In the genomic region with DNA sequence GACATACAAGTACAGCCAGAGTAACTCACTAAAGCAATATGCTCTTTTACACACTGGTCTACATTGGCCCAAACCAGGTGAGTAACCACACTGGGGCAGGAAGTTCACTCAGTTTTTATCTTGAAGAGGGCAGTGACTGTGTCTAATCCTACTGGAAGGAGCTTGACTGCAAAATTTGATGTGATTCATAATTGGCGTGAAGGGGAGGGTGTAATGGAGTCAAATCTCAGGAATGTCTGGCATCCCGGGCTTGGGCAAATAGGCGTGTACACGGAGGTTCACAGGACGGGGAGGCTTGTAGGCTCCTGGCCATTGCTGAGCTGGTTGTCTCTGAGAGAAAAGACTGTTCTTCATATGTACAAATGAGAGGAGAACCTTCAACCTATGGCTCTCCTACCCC, we compare ENCODE assay signal across 13 mouse cellular contexts. TPM values are rescaled to one million over a fixed set of nuclear protein-coding genes. Genes with fewer than 3 reads are reported as not detected.
DNase-seq lines count a peak whose midpoint lies in the region; ATAC-seq and TF ChIP-seq lines count a peak whose summit lies in the region.
"Had no signal": no experiment of that assay in that cellular context is flagged by ENCODE, and none has a peak within 500 bp of the region (broad histone marks: within the 10 kb centered on the region; RNA-seq: fewer than 3 reads in every experiment).

No protein-coding gene starts in this region.

- no peak for TF ChIP-seq CTCF in lung, embryonic 14.5 days (IDR thresholded peaks at IDR 0.05; ENCODE audit: low read depth)

- no peak overlapping the region for H3K4me2 ChIP-seq in heart, embryonic 12.5 days
- H3K4me2 ChIP-seq in lung, embryonic 14.5 days = 0 out of 2 replicates have a peak overlapping the region, but pooled peaks have one; percentile 8
- H3K4me2 ChIP-seq: limb, embryonic 12.5 days; neural tube, embryonic 13.5 days had no signal

- peak; percentile 87 for DNase-seq in heart, adult 11 months
- peak; percentile 70 for DNase-seq in urinary bladder, postnatal 14 days (ENCODE audit: low spot score)
- DNase-seq in urinary bladder, postnatal 10 days (ENCODE audit: low spot score) = no peak
- peak; percentile 66 for DNase-seq in lung, embryonic 14.5 days
- no peak for DNase-seq in adrenal gland, postnatal 4 days (ENCODE audit: low spot score in 2 of 2)
- no peak for DNase-seq in cerebellum, postnatal 10 days
- DNase-seq in frontal cortex, postnatal 25 days (ENCODE audit: low spot score in 2 of 2) = no peak
- DNase-seq: right cerebral cortex, postnatal 4 days; thymus, postnatal 4 days had no signal

- WGBS in heart, embryonic 12.5 days = 26% methylated on average over 5 of the region's 5 CpGs
- 32% methylated on average over 5 of the region's 5 CpGs for WGBS in lung, embryonic 14.5 days

- H3K4me1 ChIP-seq in heart, embryonic 12.5 days (replicated peaks) = peaks cover 21% of the 10 kb centered on the region
- peaks cover 4% of the 10 kb centered on the region for H3K4me1 ChIP-seq in lung, embryonic 14.5 days (ENCODE audit: insufficient read depth)
- H3K4me1 ChIP-seq: neural tube, embryonic 13.5 days had no signal

- no peak overlapping the region for H3K27ac ChIP-seq in heart, embryonic 12.5 days (ENCODE audit: poor library complexity, severe bottlenecking)
- peak overlapping the region; percentile 85 for H3K27ac ChIP-seq in lung, embryonic 14.5 days (ENCODE audit: low read depth)
- H3K27ac ChIP-seq: limb, embryonic 12.5 days; midbrain, embryonic 10.5 days had no signal

- ATAC-seq in heart, embryonic 12.5 days (ENCODE audit: insufficient number of reproducible peaks, low FRiP score) = no peak
- peak; percentile 81 for ATAC-seq in lung, embryonic 14.5 days (ENCODE audit: insufficient read depth)

- no peak overlapping the region for H3K9ac ChIP-seq in heart, embryonic 12.5 days
- H3K9ac ChIP-seq in lung, embryonic 14.5 days = no peak overlapping the region
- H3K9ac ChIP-seq: limb, embryonic 12.5 days; neural tube, embryonic 13.5 days had no signal

- H3K27me3 ChIP-seq in heart, embryonic 12.5 days (replicated peaks) = no peaks in the 10 kb centered on the region
- H3K27me3 ChIP-seq in lung, embryonic 14.5 days (ENCODE audit: insufficient read depth, low read length) = no peaks in the 10 kb centered on the region
- H3K27me3 ChIP-seq: limb, embryonic 12.5 days; neural tube, embryonic 13.5 days had no signal

- no peaks in the 10 kb centered on the region for H3K36me3 ChIP-seq in heart, embryonic 12.5 days
- no peaks in the 10 kb centered on the region for H3K36me3 ChIP-seq in lung, embryonic 14.5 days (ENCODE audit: insufficient read depth)
- H3K36me3 ChIP-seq: limb, embryonic 12.5 days; midbrain, embryonic 10.5 days; neural tube, embryonic 13.5 days had no signal

- H3K4me3 ChIP-seq in heart, embryonic 12.5 days = no peak overlapping the region
- H3K4me3 ChIP-seq in lung, embryonic 14.5 days (ENCODE audit: low read depth, low read length) = no peak overlapping the region
- H3K4me3 ChIP-seq: limb, embryonic 12.5 days; midbrain, embryonic 10.5 days; neural tube, embryonic 13.5 days had no signal

- no peaks in the 10 kb centered on the region for H3K9me3 ChIP-seq in heart, embryonic 12.5 days (replicated peaks)
- no peaks in the 10 kb centered on the region for H3K9me3 ChIP-seq in lung, embryonic 14.5 days (ENCODE audit: low read depth, low read length)
- H3K9me3 ChIP-seq: limb, embryonic 12.5 days; midbrain, embryonic 10.5 days; neural tube, embryonic 13.5 days had no signal

RNA-seq across cellular contexts. Expression of a gene that starts 5.8 kb away (rescaled TPM):
- polyA plus RNA-seq in heart, embryonic 12.5 days (2016; fragmentation: Nextera tagmentation; extraction: Ambion mirVana) = 79.5 and 79.8 TPM in 2 replicates
- 128 and 145 TPM in 2 replicates for polyA plus RNA-seq in lung, embryonic 14.5 days (2014; fragmentation: Nextera tagmentation; extraction: Ambion mirVana)
- total RNA-seq in adrenal gland, postnatal 4 days (2021) = 100 to 1,000 TPM; 235 to 240 TPM

Comparison
In these comparisons a context has a peak if more than half of its experiments do, and no peak if none do; other contexts are left out.
1. DNase-seq: peak in heart, adult 11 months (single experiment), urinary bladder, postnatal 14 days (single experiment) and lung, embryonic 14.5 days (single experiment); none in urinary bladder, postnatal 10 days (single experiment), adrenal gland, postnatal 4 days (0 of 2), cerebellum, postnatal 10 days (0 of 2) and frontal cortex, postnatal 25 days (0 of 2).